Mouse (Mus musculus) liver, embryonic 14.5 days (tissue): ENCODE data around the gene Ddx41. TPM values are rescaled to one million over a fixed set of nuclear protein-coding genes. Genes with fewer than 3 reads are reported as not detected.

Experiments used
- ATAC-seq: fragments of 200-750 bp; cut with Nextera tagmentation; 2 replicates; pipeline ENCODE4 v1.8.0; 2017; ENCODE audit warnings: moderate number of reproducible peaks, mild to moderate bottlenecking, moderate library complexity; ENCODE audit not compliant: insufficient read depth
- DNase-seq, 3 experiments: peaks; one replicate each; pipeline ENCODE4 v3.0.0-alpha.2; 2012 to 2013; ENCODE audit warnings: low read depth in 3 of 3, low spot score in 3 of 3
- H3K27ac ChIP-seq: fragments of 300-500 bp; sonication (generic); 2 replicates; pipeline ENCODE4 v1.5.1; 2014; ENCODE audit warnings: moderate library complexity, mild to moderate bottlenecking, control low read depth, inconsistent platforms
- H3K27me3 ChIP-seq: fragments of 300-500 bp; sonication (generic); 2 replicates; pipeline ENCODE4 v1.6.1; 2014; ENCODE audit warnings: mild to moderate bottlenecking, low read length, moderate library complexity; ENCODE audit not compliant: control insufficient read depth, insufficient read depth
- H3K36me3 ChIP-seq: fragments of 300-500 bp; sonication (generic); replicated peaks from 2 replicates; pipeline ENCODE4 v1.6.1; 2014; ENCODE audit warnings: low read depth; ENCODE audit not compliant: control insufficient read depth, insufficient read depth
- H3K4me1 ChIP-seq, 2 experiments: fragments of 200-500 bp in 1 of 2; fragments of 300-500 bp in 1 of 2; sonication (generic) in 1 of 2; replicated peaks; 2 replicates each; pipeline ENCODE4 v1.6.1; 2012 to 2014; ENCODE audit warnings: antibody characterized with exemption in 1 of 2, inconsistent platforms in 1 of 2, low read length in 1 of 2; ENCODE audit not compliant: control insufficient read depth in 2 of 2, insufficient read depth in 2 of 2
- H3K4me2 ChIP-seq: fragments of 300-500 bp; sonication (generic); 2 replicates; pipeline ENCODE4 v1.6.1; 2014; ENCODE audit warnings: low read depth, mild to moderate bottlenecking, control low read depth, moderate library complexity
- H3K4me3 ChIP-seq, 2 experiments: fragments of 200-500 bp in 1 of 2; fragments of 300-500 bp in 1 of 2; sonication (generic) in 1 of 2; 2 replicates each; pipeline ENCODE4 v1.5.1; 2012 to 2014; ENCODE audit warnings: low read depth in 2 of 2, low read length in 2 of 2, mild to moderate bottlenecking in 2 of 2, control low read depth in 1 of 2, inconsistent platforms in 1 of 2, moderate library complexity in 1 of 2; ENCODE audit not compliant: insufficient read depth in 1 of 2
- H3K9ac ChIP-seq: fragments of 300-500 bp; sonication (generic); replicated peaks from 2 replicates; pipeline ENCODE4 v1.6.1; 2014; ENCODE audit warnings: mild to moderate bottlenecking, control low read depth, moderate library complexity
- H3K9me3 ChIP-seq: fragments of 300-500 bp; sonication (generic); 2 replicates; pipeline ENCODE4 v1.6.1; 2016; ENCODE audit warnings: low read length, mixed read lengths; ENCODE audit not compliant: control insufficient read depth
- CTCF ChIP-seq: IDR thresholded peaks from 2 replicates; pipeline ENCODE4 v1.5.1; 2016; ENCODE audit warnings: antibody characterized with exemption, low read depth, control low read depth
- EP300 ChIP-seq: IDR thresholded peaks from 2 replicates; pipeline ENCODE4 v1.6.1; 2016; ENCODE audit warnings: antibody characterized with exemption, low read depth
- WGBS: fragments of 180-500 bp; shearing (Covaris S2); extraction: QIAGEN DNeasy Blood & Tissue Kit; methylation state at CpG from one replicate; pipeline ENCODE4 v1.1.7; 2014; ENCODE audit not compliant: insufficient replicate concordance; 5-methylcytosine and 5-hydroxymethylcytosine counted together
- microRNA-seq: library from miRNA; unstranded; fragments of <30 nt; microRNA quantifications from one replicate; pipeline ENCODE4, GENCODE M21; 2016
- polyA plus RNA-seq, 2 experiments: library from polyadenylated mRNA; depleted of rRNA in 1 of 2; stranded (reverse) in 1 of 2; unstranded in 1 of 2; fragments of >200 nt; fragmentation: Nextera tagmentation in 1 of 2; extraction: Ambion mirVana in 1 of 2; gene quantifications; 2 replicates each; pipeline versions ENCODE4 v1.2.1 to v1.2.3; 2012 to 2014

Ddx41 gene
- polyA plus RNA-seq, 2 experiments, result 23.6 to 29.4 TPM

DNA sequence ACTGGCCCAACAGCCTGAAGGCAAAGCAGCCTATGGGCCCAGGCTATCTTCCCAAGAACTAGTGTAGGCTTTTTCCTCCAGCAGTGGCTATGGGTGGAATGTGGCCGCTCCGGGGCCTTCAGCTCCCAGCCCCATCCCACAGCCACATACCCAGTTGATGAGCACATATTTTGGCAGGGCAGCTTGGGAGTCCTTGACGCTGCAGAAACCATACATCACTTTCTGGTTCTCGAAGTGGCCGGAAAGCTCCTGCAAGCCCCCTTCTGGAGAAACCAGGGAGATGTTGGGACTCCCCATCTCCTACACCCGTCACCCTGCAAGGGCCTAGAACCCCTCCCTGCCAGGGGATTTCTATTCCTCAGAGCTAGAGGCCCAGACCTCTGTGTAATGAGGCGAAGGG is 53.9 kb downstream of the Ddx41 start:
- H3K9ac ChIP-seq, result no peak overlapping the region
- peaks cover 0 to 3% of the 10 kb centered on the region in 2 experiments; a peak in 1 of 4 replicates for H3K4me1 ChIP-seq
- WGBS, result 74% methylated on average over 7 of the region's 7 CpGs
- H3K9me3 ChIP-seq, result no peaks in the 10 kb centered on the region
- H3K4me2 ChIP-seq, result no peak overlapping the region
- no peak overlapping the region for H3K4me3 ChIP-seq
- no peak for TF ChIP-seq EP300
- TF ChIP-seq CTCF, result no peak
- peaks cover 33% of the 10 kb centered on the region for H3K27me3 ChIP-seq
- no peak overlapping the region for H3K27ac ChIP-seq
- ATAC-seq, result no peak
- DNase-seq, result no peak
- no peaks in the 10 kb centered on the region for H3K36me3 ChIP-seq

Small RNA genes lying within 50 kb of the gene (microRNA-seq; reads per million reads assigned to microRNA genes)
- gene Mir6945, result 1.3 reads per million

Other genes with a start within 250 kb of the Ddx41 start
- 129 and 130 TPM in 2 replicates for gene Prelid1, start 216.2 kb downstream of the Ddx41 start, polyA plus RNA-seq (2012; rRNA removed)
- 230 and 238 TPM in 2 replicates for gene Prelid1, start 216.2 kb downstream of the Ddx41 start, polyA plus RNA-seq (2014; fragmentation: Nextera tagmentation; extraction: Ambion mirVana)
- gene Rab24, start 214.7 kb downstream of the Ddx41 start, polyA plus RNA-seq (2012; rRNA removed), result 42.3 and 47.1 TPM in 2 replicates
- gene Rab24, start 214.7 kb downstream of the Ddx41 start, polyA plus RNA-seq (2014; fragmentation: Nextera tagmentation; extraction: Ambion mirVana), result 43.9 and 50.7 TPM in 2 replicates
- 32.6 and 32.8 TPM in 2 replicates for gene Mxd3, start 206.8 kb downstream of the Ddx41 start, polyA plus RNA-seq (2012; rRNA removed)
- 23.5 and 26.3 TPM in 2 replicates for gene Mxd3, start 206.8 kb downstream of the Ddx41 start, polyA plus RNA-seq (2014; fragmentation: Nextera tagmentation; extraction: Ambion mirVana)
- gene Lman2, start 173.9 kb downstream of the Ddx41 start, polyA plus RNA-seq (2012; rRNA removed), result 34.6 and 35.3 TPM in 2 replicates
- gene Lman2, start 173.9 kb downstream of the Ddx41 start, polyA plus RNA-seq (2014; fragmentation: Nextera tagmentation; extraction: Ambion mirVana), result 50.3 and 51.6 TPM in 2 replicates
- 1.4 and 1.6 TPM in 2 replicates for gene Rgs14, start 166.9 kb downstream of the Ddx41 start, polyA plus RNA-seq (2012; rRNA removed)
- 1.3 and 1.7 TPM in 2 replicates for gene Rgs14, start 166.9 kb downstream of the Ddx41 start, polyA plus RNA-seq (2014; fragmentation: Nextera tagmentation; extraction: Ambion mirVana)
- gene Slc34a1, start 138.5 kb downstream of the Ddx41 start, polyA plus RNA-seq (2012; rRNA removed), result 0.01 TPM in 1 of 2 replicates, not detected in the other
- gene Slc34a1, start 138.5 kb downstream of the Ddx41 start, polyA plus RNA-seq (2014; fragmentation: Nextera tagmentation; extraction: Ambion mirVana), result not detected in 2 replicates
- gene Pfn3, start 121.4 kb downstream of the Ddx41 start, polyA plus RNA-seq (2012; rRNA removed), result not detected in 2 replicates
- gene Pfn3, start 121.4 kb downstream of the Ddx41 start, polyA plus RNA-seq (2014; fragmentation: Nextera tagmentation; extraction: Ambion mirVana), result not detected in 2 replicates
- 53.4 and 68.7 TPM in 2 replicates for gene F12, start 109.9 kb downstream of the Ddx41 start, polyA plus RNA-seq (2012; rRNA removed)
- gene F12, start 109.9 kb downstream of the Ddx41 start, polyA plus RNA-seq (2014; fragmentation: Nextera tagmentation; extraction: Ambion mirVana), result 72.0 and 82.0 TPM in 2 replicates
- gene Grk6, start 91.6 kb downstream of the Ddx41 start, polyA plus RNA-seq (2012; rRNA removed), result 21.0 and 26.1 TPM in 2 replicates
- 22.6 and 25.7 TPM in 2 replicates for gene Grk6, start 91.6 kb downstream of the Ddx41 start, polyA plus RNA-seq (2014; fragmentation: Nextera tagmentation; extraction: Ambion mirVana)
- 0.32 and 0.62 TPM in 2 replicates for gene Prr7, start 72.4 kb downstream of the Ddx41 start, polyA plus RNA-seq (2012; rRNA removed)
- 0.14 TPM in 1 of 2 replicates, not detected in the other for gene Prr7, start 72.4 kb downstream of the Ddx41 start, polyA plus RNA-seq (2014; fragmentation: Nextera tagmentation; extraction: Ambion mirVana)
- gene Dbn1, start 48.5 kb downstream of the Ddx41 start, polyA plus RNA-seq (2012; rRNA removed), result 5.1 and 5.3 TPM in 2 replicates
- gene Dbn1, start 48.5 kb downstream of the Ddx41 start, polyA plus RNA-seq (2014; fragmentation: Nextera tagmentation; extraction: Ambion mirVana), result 3.7 and 4.1 TPM in 2 replicates
- gene Pdlim7, start 23.0 kb downstream of the Ddx41 start, polyA plus RNA-seq (2012; rRNA removed), result 11.5 and 13.7 TPM in 2 replicates
- 15.3 and 18.6 TPM in 2 replicates for gene Pdlim7, start 23.0 kb downstream of the Ddx41 start, polyA plus RNA-seq (2014; fragmentation: Nextera tagmentation; extraction: Ambion mirVana)
- gene Dok3, start 7.4 kb downstream of the Ddx41 start, polyA plus RNA-seq (2012; rRNA removed), result 4.7 and 4.8 TPM in 2 replicates
- 2.9 and 3.0 TPM in 2 replicates for gene Dok3, start 7.4 kb downstream of the Ddx41 start, polyA plus RNA-seq (2014; fragmentation: Nextera tagmentation; extraction: Ambion mirVana)
- gene Fam193b, start 34.5 kb upstream of the Ddx41 start, polyA plus RNA-seq (2012; rRNA removed), result 18.3 and 20.9 TPM in 2 replicates
- gene Fam193b, start 34.5 kb upstream of the Ddx41 start, polyA plus RNA-seq (2014; fragmentation: Nextera tagmentation; extraction: Ambion mirVana), result 4.0 and 5.0 TPM in 2 replicates
- gene Tmed9, start 37.1 kb upstream of the Ddx41 start, polyA plus RNA-seq (2012; rRNA removed), result 36.9 and 58.3 TPM in 2 replicates
- 19.5 and 20.7 TPM in 2 replicates for gene Tmed9, start 37.1 kb upstream of the Ddx41 start, polyA plus RNA-seq (2014; fragmentation: Nextera tagmentation; extraction: Ambion mirVana)
- gene B4galt7, start 63.2 kb upstream of the Ddx41 start, polyA plus RNA-seq (2012; rRNA removed), result 5.5 and 5.8 TPM in 2 replicates
- 1.8 and 1.9 TPM in 2 replicates for gene B4galt7, start 63.2 kb upstream of the Ddx41 start, polyA plus RNA-seq (2014; fragmentation: Nextera tagmentation; extraction: Ambion mirVana)
- 7.4 and 12.4 TPM in 2 replicates for gene Caml, start 86.3 kb upstream of the Ddx41 start, polyA plus RNA-seq (2012; rRNA removed)
- 13.4 and 13.5 TPM in 2 replicates for gene Caml, start 86.3 kb upstream of the Ddx41 start, polyA plus RNA-seq (2014; fragmentation: Nextera tagmentation; extraction: Ambion mirVana)
- 9.8 and 19.3 TPM in 2 replicates for gene Ddx46, start 98.4 kb upstream of the Ddx41 start, polyA plus RNA-seq (2012; rRNA removed)
- gene Ddx46, start 98.4 kb upstream of the Ddx41 start, polyA plus RNA-seq (2014; fragmentation: Nextera tagmentation; extraction: Ambion mirVana), result 17.4 and 19.2 TPM in 2 replicates
- 14.7 and 17.4 TPM in 2 replicates for gene B230219D22Rik, start 156.5 kb upstream of the Ddx41 start, polyA plus RNA-seq (2012; rRNA removed)
- gene B230219D22Rik, start 156.5 kb upstream of the Ddx41 start, polyA plus RNA-seq (2014; fragmentation: Nextera tagmentation; extraction: Ambion mirVana), result 8.4 and 9.7 TPM in 2 replicates
- gene Txndc15, start 178.0 kb upstream of the Ddx41 start, polyA plus RNA-seq (2012; rRNA removed), result 8.8 and 10.4 TPM in 2 replicates
- gene Txndc15, start 178.0 kb upstream of the Ddx41 start, polyA plus RNA-seq (2014; fragmentation: Nextera tagmentation; extraction: Ambion mirVana), result 26.7 and 28.5 TPM in 2 replicates
- 19.7 and 25.1 TPM in 2 replicates for gene Pcbd2, start 190.7 kb upstream of the Ddx41 start, polyA plus RNA-seq (2012; rRNA removed)
- 35.7 and 40.9 TPM in 2 replicates for gene Pcbd2, start 190.7 kb upstream of the Ddx41 start, polyA plus RNA-seq (2014; fragmentation: Nextera tagmentation; extraction: Ambion mirVana)
- gene Catsper3, start 247.9 kb upstream of the Ddx41 start, polyA plus RNA-seq (2012; rRNA removed), result 0.03 TPM in 1 of 2 replicates, not detected in the other
- 0.13 TPM in 1 of 2 replicates, not detected in the other for gene Catsper3, start 247.9 kb upstream of the Ddx41 start, polyA plus RNA-seq (2014; fragmentation: Nextera tagmentation; extraction: Ambion mirVana)